Mouse (Mus musculus) inflammation-experienced regulatory T-cells, adult 6 months (primary cell): ENCODE results near the gene Fras1. TPM values are rescaled to one million over a fixed set of nuclear protein-coding genes. Genes with fewer than 3 reads are reported as not detected.

Experiments
- ATAC-seq: one replicate; pipeline ENCODE4 v1.8.0; 2017
- polyA plus RNA-seq, 3 experiments: library from polyadenylated mRNA; unstranded; fragments of 100-300 nt; shearing (Covaris generic); gene quantifications; one replicate each; pipeline ENCODE4 v1.2.1; 2017

Fras1 gene
- polyA plus RNA-seq, 3 experiments from 2014 or later, result 0.07 to 0.19 TPM; not detected in 1

DNA sequence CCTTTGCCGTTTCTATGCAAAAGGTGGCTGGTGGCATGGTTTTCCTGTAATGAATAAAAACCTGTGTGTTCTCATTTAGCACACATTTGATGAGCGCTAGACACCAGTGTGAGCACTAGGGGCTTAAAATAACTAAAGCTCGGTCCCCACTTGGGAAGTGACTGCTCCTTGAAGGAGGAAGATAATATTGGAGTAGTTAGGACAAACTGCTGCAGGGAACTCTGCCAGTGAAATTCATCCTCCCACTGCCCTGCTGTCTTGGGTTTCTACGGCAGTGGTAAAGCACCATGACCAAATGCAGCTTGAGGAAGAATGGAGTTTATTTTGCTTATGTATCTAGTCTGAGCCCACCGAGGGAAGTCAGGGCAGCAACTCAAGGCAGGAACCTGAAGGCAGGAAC, 211.0 kb downstream of the Fras1 start:
- no peak for ATAC-seq

DNA sequence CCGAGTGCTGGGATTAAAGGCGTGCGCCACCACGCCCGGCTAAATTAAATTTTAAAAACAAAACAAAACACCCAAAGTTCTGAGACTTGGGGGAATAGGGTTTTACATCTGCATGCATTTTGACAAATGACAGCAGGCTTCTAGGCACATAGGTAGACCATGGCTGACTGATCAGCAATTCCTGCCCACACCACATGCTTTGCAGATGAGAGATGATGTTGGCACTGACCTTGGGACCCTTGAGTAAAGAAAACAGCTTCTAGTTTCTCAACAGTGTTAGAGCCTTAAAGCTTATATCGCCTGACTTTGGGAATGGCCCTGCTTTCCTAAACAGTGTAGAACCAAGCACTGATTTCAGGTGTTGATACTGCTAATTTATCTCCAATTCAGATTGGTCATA, 216.9 kb downstream of the Fras1 start:
- no peak for ATAC-seq

DNA sequence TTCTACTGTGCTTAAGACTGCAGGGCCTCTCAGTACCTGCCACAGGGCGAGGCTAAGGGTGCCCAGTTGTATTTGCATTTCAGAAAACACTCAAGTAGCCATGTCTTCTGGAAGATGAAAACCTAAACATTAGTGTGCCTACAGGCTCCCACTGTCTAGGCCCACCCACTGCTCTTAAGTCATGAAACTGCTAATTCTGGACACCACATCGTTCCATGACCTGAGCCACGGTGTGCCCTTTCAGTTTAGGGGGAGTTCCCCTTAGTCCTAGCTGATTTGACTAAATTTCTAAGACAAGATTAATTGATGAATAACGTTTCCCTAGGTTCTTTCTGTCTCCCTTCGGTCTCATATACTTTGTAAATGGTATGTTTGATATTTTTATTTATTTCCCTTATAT, 222.0 kb downstream of the Fras1 start:
- ATAC-seq, result no peak

DNA sequence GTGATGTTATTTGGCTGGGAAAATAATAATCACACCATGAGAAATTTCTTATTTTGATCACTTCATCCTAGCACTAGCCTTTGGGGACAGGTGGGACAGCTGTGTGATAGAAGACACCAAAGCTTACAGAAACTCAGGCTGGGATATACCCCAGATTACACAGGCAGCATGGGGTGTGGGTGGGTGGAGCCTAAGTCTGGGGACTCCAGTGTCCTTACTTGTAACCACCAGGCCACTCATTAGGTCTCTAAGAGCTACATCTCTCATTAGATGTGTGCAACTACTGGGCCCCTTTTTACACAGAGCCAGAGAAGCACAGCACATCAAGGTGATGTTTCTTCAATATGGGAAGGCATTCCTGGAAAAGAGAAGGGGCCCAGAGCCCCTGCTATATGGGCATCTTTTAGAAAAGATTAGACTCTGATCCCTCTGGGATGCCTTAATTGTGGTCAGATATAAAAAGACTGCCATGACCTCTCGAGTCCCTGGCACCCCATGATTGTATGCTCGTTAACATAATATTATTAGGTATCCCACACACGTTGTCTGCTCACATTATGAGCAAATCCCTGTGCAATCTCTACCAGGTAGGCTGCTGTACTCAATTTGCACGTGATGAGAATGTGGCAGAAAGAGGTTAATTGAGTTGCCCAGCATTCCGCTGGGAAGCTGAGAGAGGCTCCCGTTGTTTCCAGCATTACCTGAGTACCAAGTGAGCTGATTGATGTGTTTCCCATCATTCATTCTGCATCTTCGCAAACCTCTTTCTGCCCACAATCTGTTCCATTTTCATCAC, 230.4 kb downstream of the Fras1 start:
- ATAC-seq, result no peak

DNA sequence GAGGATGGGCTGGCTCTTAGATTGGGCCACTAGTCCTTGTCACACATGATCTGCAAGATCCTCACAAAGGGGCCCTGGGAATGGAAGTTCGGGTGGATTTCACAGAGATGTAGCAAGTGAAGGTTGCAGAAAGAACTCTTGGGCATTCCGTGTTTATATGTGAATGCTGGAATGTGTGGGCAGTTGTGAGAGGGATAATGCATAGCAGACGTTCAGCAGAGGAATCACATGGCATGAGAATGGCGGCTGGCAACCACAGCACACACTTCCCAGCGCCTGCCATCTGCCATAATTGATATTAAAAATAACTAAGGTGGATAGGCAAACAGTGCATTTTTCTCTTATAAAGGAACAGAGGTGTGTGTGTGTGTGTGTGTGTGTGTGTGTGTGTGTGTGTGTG, 234.3 kb downstream of the Fras1 start:
- no peak for ATAC-seq

DNA sequence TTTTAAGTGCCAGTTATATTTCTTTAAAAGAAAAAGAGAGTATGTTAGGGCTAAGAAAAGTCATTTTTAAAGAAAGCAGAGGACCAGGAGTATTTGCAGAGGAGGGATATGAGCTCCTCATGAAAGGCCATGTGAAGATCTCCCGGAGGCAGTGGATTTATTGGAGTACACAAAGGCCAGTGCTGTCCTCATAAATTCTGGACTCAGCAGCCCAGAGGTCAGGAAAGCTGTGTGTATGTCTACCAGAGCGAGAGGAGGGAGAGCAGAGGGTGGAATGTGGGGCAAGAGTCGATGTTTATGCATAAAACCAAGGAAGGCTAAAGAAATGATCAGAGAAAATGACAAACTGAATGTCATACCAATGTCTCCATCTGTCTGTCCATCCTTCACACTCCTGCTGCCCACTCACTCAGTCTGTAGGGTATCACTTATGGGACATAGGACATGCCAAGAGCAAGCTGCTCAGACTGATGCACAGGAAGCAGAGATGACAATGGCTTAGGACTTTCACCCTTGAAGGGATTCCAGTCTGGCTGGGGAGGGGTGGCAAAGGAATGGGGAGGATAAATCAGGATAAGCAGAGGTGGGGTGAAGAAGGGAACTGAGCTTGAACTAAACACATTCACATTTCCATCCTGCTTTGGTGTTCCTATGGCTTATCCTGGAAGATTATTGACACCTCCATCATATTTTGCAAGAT, 235.0 kb downstream of the Fras1 start:
- ATAC-seq, result no peak

DNA sequence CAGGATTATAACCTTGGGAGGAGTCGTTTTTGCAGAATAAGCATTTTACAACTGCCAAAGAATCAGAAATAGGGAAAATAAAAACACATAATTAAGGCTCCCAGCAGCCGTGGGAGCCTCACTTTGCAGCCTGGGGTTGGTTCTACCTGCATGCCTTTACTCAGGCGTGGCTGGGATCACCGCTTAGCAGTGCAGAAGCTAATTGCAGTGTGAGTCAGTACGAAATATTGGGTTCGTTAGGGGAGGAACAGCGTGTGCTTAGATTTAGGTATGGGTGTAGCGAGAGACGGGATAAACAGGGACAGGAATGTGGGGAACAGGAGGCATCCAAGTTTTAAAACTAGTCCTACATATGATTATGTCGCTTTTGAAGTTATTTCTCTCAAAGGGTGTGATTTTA, 238.3 kb downstream of the Fras1 start:
- no peak for ATAC-seq

DNA sequence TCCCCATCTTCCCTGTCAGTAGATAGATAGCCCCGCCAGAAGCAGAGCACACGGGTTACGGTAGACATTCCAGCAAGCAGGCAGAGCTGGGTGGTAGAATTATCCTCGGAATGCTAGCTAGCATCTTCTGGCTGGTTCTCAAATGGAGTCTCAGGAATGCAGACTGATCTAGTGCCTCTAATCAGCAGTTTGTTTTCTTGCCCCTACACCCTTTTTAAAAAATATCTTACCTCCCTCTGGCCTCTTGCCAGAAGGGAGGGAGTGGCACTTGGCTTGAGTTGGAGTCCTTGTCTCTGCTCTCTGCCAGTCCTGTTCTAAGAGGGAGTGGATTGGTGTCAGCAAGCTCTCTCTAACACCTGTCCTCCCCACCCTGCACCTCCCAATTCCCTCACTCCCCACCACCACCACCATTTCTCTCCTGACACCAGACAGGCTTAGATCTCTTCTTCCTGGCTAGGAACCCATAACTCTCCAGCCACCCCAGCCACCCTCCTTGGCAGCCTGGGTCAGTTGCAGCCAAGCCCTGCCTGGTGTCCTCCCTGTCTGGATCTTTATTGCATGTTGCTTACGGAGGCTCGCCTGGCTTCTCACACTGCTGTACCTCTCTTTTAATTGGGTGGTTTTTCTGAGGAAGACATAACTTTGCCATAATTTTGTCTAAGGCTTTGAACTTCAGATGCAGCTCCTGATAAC, 243.3 kb downstream of the Fras1 start:
- no peak for ATAC-seq

DNA sequence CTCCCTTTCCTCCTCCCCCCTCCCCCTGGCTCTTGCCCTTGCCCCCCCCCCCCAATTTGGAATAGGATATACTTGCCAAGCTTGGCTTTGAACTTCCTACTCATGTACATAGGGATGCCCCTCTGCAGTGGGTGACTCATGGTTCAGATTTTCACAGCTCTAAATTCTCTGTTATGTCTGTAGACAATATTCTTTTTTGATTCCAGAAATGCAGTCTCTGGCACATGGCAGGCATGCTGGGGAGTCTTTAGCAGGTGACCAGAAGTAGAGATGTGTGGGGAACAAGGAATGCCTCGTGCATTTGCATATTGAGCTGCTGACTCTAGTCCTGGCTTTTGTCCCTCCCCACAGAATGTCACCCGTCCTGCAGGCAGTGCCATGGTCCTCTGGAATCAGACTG, 244.3 kb downstream of the Fras1 start:
- no peak for ATAC-seq

DNA sequence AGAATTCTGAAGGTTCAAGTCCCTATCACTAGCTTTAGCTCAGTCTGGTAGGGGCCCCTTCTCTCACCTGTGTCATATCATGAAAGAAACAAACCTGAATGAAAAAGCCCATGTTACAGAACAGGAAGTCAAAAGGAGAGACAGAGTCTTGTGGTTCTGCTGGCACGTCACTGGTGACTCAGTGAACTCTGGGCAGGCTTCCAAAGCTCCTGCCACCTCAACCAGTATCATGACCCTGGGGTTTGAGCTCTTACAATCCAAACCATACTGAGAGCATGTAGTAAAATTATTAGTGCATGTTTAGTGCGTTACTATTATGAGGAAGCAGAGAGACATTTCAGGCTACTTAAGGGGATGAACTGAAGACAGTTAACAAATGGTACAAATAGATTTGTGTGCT, 246.5 kb downstream of the Fras1 start:
- ATAC-seq, result no peak

DNA sequence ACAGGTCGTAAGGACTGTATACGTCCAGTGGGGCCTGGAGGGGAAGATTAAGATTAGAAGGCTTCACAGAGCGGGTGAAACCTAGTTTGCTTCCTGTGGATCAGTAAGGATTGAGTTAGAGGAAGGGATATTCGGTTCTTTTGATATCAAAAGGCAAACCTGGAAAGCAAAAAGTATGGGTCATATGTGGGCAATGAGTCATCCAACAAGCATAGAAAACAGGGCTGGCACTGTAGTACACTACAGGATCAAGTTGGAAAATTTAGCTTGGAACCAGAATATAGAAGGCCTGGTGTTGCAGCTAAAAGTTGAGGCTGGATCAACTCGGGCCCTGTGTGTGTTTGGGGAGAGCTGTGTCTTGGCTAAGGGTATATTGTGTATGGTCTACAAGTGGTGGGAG, 246.9 kb downstream of the Fras1 start:
- no peak for ATAC-seq

DNA sequence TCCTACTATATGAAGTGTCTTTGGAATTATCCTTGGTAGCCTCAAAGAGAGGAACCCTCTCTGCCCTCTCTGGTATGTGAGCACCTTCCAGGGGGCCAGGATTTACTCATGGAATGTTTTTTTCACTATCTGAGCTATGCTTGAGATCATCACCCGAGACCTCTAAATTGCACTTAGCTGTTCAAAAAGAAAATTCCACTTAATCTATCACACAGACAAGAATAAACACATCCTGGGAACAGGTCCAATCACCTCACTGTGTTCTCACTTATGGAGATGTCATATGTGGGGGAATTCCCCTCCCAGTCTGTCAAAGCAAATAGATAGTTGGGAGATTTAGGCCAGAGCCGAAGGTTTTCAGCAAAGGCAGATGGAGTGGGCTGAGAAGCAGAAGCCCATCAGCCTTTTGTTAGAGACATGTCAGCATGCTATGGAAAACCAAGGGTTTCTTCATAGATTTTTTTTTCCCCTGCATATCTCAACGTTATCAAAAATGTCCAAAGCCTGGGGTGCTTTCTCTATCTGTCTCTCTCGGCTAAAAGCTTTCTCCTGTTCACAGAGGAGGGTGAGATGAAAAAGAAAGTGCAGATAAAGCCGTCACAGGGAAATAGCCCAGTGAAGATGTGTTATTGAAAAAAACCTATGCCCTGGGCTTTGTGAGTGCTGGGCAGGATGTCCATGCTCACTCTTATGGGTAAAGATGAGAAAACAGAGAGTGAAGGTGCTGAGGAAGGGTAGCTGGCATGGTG, 249.0 kb downstream of the Fras1 start:
- no peak for ATAC-seq

DNA sequence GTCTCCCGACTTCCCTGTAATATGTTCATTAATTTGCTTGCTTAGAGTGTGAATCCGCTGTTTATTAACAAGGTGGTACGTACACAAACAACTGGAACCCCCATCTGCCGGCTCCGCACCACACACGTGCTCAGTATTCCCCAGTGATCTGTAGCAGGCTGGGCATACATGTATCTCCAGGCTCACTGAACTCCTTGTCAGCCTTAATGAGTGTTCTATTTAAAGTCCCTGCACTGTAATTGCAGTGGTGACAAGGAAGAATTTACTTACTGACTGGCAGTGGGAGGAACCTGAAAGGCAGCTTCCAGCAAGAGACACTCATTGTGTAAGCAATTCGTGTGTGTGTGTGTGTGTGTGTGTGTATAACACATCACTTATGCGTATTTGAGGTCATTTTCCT, 256.1 kb downstream of the Fras1 start:
- ATAC-seq, result no peak

DNA sequence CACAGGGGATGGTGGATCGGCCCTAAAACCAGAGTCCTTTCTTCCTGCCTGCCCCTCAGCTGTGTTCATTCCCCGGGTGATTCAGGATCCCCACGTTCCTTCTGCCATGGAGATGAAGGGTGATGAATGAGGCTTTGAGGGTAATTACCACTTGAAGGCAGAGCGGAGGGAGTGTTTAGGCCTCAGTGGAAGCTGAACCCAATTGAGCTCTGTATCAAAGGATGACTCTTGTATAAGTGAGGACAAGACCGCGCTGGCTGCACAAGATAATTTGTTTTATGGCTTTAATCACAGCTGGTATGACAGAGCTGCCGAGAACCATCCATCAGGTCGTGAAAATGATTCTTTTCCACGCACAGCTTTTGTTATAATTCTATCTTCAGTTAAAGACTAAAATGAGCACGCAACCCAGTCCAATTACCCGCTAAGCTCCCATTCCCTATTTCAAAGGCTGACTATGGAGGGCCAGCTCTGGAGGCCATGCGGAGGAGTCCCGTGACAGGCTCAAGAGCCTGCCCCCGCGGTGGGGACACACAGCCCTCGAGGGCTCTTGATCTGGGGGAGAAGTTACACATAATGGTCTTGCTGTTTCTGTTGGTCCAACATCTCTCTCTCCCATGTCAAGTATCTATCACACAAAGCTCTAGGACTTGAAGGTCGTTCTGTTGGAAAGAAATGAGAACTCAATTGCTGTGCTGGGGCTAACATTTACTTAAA, 261.5 kb downstream of the Fras1 start:
- ATAC-seq, result no peak

DNA sequence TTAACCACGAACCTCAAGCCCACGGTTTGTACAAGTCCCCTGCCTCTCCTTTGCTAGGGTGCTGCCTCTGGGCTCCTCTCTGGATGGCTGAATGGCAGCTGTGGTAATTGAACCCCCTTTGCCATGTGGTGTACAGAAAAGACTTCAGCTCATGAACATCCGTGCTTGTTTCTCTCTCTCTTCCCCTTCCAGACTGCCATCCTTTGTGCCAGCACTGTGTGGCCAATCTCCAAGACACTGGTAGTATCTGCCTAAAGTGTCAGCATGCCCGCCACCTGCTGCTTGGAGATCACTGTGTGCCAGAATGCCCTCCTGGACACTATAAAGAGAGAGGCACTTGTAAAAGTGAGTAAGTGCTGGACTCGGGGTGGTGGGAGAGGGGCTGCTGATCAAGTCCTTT, 262.1 kb downstream of the Fras1 start:
- ATAC-seq, result no peak

DNA sequence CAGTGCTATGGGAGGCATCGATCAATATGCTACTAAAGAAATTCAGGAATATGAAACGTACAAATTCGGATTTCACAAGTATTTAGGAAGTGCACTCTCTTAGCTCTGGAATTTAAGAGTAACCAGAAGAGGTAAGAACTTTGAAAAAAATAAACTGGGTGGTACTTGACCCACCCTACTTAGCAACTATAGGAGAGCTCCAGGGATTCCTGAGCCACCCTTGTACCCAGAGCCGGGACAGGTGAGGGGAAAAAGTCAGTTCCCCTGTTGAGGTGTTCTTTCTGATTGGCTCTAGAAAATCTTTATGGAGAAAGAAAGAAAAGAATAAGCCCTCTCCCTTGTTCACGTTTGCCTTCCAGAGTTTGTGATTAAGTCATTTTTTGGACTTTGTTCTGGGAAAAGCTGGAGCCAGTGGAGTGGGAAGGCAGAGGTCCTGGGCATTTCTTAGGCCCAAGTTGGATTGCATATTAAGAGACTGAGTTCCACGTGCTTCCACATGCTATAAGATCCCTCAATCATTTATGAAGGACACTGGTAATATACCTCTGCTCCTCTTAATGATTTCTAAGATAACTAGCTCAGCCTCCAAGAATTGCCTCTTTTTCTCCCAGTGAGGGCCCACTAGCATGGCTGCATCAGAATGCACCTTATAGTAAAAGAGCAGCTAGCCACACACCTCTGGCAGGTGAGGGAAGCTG, 265.6 kb downstream of the Fras1 start:
- no peak for ATAC-seq

DNA sequence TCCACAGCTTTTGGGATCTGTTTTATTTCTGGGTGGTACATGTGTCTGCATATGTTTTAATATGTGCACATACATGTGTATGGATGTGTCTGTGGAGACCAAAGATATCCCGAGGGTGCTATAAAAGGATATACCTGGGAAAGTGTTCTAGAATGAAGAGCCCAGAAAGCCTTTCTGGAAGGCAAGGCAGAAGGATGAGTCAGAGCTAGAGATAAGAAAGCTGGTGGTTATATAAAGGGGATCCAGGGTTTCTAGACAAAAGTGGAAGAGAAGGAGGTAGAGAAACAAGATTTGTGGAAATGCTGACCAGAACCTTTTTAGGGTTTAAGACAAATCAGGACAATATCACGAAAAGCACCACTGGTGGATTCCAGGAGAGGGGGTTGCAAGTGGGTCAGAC, 267.5 kb downstream of the Fras1 start:
- no peak for ATAC-seq

DNA sequence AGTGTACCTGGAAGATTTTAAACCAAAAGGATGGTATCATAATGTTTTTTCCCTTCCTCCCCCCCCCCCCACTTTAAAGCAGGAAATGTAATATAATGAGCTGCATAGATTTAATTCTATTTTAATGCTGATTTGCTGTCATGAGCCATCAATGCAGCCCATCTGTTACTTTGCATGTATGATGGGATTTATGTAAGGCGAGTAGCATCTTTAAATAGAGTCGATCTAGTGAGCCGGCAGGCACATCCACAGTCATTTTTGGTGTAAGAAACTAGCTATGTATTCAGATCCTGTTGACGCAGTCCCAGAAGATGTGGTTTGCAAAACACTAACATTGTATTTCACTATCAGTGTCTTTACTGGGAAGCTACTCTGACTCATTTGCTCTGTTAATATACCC, 301.9 kb downstream of the Fras1 start:
- no peak for ATAC-seq

DNA sequence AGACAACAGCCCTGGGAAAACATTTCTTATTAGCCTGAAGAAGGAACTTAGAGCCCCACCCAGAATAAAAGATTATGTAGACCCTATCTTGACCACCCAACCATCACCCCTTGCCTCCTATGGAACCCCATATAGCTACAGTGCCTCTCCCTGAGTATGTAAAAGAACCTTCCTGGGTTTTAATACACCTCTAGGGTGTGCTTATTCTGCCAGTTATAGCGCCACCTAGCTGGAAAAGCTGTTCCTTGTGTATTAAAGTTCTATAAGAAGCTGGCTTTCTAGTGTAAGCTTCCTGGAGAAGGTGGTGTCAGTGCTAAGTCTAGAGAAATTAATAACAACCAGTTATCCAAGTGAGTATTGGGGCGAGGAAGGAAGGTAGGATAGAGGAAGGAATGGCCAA, 303.7 kb downstream of the Fras1 start:
- ATAC-seq, result peak; percentile 43

DNA sequence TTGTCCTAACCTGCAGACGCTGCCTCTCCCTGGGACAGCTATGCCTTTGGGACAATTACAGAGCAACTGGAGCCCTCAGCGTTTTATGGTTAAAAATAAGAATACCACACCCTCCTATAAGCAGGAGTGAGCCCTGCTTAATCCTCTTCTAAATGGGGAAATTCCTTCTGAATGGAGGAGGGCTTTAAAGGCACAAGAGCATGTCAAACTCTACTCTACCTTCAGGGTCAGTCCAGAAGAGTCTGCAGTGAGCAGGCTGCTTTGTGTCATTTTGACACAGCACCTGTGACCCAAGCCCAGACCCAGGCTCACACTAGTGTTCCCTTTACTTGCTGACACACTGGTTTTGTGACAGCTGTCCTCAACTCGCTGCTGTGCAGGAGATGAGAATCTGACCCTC, 307.3 kb downstream of the Fras1 start:
- no peak for ATAC-seq

DNA sequence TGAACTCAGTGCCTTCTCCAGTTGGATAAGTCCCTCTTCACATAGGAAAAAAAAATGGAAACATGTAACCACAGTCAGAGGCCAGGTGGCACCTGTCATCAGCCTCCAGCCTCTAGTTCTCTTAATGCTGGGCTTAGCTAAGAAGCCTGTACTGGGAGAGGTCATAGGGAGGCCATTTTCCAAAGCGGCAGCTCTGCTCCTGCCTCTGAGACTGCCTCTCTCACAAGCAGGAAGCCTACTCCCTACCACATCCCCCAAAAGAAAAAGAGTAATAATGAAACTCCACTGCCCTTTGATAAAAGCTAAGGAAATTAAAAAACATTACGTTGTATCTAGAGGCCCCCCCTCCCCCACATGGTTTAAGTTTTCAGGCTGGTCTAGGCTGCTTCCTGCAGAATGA, 309.0 kb downstream of the Fras1 start:
- ATAC-seq, result peak; percentile 92

DNA sequence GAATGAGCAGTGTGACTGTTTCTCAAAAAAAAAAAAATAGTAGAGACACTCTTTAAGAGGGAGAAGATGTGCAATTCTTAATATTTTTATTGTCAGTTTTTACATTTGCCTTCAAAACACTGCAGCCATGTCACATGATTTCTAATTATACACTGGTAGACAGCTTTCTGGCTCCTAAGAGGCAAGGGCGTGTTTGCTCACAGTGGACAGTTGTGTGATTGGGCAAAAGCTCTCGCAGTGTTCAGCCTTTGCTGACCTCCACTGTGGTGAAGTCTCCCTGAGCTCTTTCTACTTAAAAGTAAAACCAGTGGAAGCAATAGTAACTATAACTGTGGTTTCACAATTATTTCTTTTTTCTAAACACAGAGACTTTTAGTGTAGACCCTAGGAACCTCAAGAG, 315.1 kb downstream of the Fras1 start:
- no peak for ATAC-seq
